Mouse (Mus musculus): ENCODE measurements around the gene Hist2h2aa1.
"Not testable (repeated sequence)": the region's sequence is repeated elsewhere in the genome, so short reads cannot be mapped to it uniquely, and the experiment has no call there.

Gene Hist2h2aa1

GRCm38 (mm10) chr3:96245003-96245886 is at the start of gene Hist2h2aa1:
Gene Hist2h2aa1 (plus strand): TSS chr3:96245497.
- DNase-seq, result peak; percentile 92

DNA sequence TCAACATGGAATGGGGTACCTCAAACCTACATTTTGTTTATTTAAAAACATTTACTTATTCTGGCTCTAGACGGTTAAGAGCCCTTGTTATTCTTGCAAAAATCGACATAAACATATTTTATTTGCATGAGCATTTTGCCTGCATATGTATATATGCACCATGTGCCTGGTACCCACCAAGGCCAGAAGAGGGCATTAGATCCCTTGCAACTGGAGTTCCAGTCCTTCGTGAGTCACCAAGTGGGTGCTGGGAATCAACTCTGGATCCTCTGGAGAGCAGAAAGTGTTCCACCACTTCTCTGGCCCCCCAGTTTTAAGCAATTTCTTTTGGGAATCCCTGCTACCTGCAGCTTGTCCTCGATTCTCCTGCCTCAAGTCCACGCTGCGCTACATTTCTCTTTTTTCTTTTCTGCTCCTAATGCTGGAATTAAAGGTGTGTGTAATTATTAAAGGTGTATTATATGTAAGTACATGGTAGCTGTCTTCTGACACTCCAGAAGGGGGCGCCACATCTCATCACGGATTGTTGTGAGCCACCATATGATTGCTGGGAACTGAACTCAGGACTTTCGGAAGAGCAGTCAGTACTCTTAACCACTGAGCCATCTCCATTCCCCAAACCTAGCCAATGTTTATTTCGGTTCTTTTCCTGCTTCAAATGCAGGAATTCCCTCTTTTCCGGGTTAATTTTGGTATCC is 49.5 kb upstream of the Hist2h2aa1 start:
- peak in 1 of 2 experiments; percentile 60 for DNase-seq

DNA sequence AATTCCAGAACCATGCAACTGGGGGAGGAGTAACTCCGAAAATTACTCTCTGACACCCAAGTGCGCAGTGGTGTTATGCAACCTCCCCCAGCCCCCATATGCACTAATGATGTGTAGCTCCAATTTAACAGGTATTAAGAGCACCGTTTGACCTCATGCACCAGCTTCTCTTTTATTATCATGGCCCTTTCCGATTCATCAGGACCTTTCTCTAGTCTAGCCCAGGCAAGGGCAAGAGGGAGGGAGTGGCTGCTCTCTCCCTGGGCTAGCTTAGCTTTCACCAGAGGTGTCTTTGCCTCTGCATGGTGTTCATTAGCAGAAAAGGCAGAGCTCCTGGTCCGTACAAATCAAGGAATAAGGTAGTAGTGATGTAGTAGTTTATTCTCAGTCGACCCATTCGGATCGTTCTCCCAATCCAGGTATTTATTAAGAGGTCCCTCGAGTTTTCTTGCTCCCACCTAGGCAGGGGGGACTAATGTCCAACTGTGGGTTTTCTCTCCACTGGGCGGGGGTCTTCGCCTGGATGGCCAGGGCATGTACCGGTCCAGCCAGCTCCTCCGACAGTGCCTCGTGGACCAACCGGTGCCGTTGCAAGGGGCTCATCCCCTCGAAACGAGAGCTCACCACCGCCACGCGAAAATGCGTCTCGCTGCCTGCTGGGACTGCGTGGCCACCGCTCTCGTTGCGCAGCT is 48.7 kb upstream of the Hist2h2aa1 start:
- DNase-seq, result no peak

DNA sequence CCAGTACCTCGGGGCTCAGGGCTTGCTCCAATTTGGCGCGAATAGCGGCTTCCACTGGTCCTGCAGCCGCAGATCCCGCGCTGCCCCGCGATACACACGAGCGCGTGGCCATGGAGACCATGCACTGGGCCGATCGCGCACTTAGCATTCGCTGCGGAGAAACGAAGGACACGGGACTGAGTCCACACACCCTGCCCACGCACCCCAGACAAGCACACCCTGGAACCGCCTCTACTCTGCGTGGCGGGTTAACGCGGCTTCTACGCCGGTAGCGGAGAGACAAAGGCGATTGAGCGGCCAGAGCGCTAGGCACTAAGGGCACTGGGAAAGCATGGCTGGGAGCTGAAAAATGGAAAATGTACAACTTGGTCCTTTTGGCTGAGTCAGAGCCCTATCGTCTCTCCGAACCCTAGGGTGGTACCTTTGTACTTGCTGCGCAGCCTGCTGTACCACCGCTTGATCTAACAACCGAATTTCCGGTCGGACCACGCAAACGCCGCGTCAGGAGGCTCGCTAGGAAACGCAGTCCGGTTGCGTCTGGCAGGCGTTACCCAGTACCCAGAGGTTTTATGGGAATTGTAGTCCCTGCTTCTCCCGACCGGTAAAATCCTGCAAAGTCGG is 48.1 kb upstream of the Hist2h2aa1 start:
- DNase-seq, result peak; percentile 91 to 93

DNA sequence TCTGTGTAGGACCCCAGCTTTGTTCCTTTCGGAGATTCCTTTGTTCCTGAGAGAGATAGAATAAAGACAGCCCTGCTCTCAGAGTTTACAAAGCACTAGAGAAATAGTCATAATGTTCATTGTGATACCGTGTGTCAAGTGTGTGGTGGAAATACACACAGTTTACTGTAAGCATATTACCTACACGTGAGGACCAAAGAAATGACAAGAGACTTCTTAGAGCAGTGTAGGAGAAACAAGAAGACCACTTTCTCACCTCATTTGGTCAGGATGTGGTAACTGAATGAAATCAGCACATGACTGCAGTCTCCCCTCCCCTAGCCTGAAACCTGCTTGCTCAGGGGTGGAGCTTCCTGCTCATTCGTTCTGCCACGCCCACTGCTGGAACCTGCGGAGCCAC is 47.1 kb upstream of the Hist2h2aa1 start:
- DNase-seq, result no peak

- DNase-seq, result not testable (repeated sequence)
Observed at GRCm38 (mm10) chr3:96198601-96199251, 46.6 kb upstream of the Hist2h2aa1 start.

GRCm38 (mm10) chr3:96199731-96200130 is 45.6 kb upstream of the Hist2h2aa1 start:
- DNase-seq, result no peak

- DNase-seq, result no peak
Observed at GRCm38 (mm10) chr3:96207819-96208218, 37.5 kb upstream of the Hist2h2aa1 start.

GRCm38 (mm10) chr3:96209242-96209641 is 36.1 kb upstream of the Hist2h2aa1 start:
- DNase-seq, result peak in 1 of 2 experiments; percentile 46

DNA sequence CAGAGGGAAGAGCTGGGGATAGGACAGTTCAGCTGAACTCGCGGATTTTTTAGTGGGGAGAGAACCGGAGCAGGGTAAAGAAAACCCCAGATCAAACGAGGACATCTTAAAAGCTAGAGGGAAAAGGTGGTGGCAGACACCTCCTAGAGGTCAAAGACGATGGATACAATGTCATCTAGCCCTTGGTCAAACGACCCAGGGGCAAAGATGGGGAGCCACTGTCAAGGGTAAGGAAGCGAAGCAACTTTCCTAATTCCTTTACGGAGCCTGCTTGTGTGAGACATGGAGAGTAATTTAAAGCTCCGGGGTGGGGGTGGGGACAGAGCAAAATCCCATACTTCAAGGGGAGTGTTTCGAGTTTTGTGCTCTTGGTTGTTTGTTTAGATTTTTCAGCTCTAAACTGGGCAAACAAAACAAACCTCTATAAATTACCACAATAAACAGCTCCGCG is 26.1 kb upstream of the Hist2h2aa1 start:
- DNase-seq, result peak; percentile 51 to 60

- peak; percentile 79 to 87 for DNase-seq
Observed at GRCm38 (mm10) chr3:96219661-96220130, 25.6 kb upstream of the Hist2h2aa1 start, which contains the start of the genes Bola1 and Hist2h2ab. Gene Bola1 (minus strand): TSS chr3:96219709. Gene Hist2h2ab (plus strand): TSS chr3:96219865.

DNA sequence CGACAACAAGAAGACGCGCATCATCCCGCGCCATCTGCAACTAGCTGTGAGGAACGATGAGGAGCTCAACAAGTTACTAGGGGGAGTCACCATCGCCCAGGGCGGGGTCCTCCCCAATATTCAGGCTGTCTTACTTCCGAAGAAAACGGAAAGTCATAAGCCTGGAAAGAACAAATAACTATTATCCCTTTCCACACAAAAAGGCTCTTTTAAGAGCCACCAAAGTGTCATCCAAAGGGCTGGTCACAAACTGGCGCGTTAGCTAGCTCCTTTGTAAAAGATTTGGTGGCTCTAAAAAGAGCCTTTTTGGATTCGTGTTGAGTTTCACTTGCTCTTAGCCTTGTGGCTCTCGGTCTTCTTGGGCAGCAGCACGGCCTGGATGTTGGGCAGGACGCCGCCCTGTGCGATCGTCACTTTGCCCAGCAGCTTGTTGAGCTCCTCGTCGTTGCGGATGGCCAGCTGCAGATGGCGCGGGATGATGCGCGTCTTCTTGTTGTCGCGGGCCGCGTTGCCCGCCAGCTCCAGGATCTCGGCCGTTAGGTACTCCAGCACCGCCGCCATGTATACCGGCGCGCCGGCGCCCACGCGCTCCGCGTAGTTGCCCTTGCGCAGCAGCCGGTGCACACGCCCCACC is 25.0 kb upstream of the Hist2h2aa1 start:
- peak in 1 of 2 experiments; percentile 83 for DNase-seq

DNA sequence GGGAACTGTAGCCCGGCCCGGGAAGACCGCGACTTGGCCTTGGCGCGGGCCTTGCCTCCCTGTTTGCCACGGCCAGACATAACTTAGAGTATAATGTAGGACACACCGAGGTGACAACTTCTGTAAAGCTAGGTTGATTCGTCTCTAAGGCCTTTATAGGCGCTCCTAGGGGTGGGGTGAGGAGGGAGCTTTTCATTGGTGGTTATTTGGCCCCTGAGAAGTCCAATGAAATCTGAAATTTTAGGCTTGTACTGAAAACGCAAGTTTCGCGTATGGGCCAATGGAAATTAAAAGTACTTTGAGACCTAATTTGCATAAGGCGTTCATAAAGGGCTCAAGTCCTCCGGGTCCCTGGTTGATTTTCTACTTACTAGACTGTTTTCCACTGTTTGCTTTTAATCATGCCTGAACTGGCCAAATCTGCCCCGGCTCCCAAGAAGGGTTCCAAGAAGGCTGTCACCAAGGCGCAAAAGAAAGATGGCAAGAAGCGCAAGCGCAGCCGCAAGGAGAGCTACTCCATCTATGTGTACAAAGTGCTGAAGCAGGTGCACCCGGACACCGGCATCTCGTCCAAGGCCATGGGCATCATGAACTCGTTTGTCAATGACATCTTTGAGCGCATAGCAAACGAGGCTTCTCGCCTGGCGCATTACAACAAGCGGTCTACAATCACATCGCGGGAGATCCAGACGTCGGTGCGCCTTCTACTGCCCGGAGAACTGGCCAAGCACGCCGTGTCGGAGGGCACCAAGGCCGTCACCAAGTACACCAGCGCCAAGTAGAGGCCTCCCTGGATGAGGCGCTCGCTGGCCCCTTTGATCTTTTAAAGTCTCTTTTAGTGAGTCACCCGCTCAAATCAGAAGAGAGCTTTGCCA is 24.3 kb upstream of the Hist2h2aa1 start, which contains the start of the genes Hist2h2ac and Hist2h2be:
Hist2h2ac (minus strand) TSS at position 116 of the 875 bp plus-strand sequence.
Hist2h2be (plus strand) TSS at position 355 of the 875 bp plus-strand sequence.
- peak; percentile 85 to 87 for DNase-seq

DNA sequence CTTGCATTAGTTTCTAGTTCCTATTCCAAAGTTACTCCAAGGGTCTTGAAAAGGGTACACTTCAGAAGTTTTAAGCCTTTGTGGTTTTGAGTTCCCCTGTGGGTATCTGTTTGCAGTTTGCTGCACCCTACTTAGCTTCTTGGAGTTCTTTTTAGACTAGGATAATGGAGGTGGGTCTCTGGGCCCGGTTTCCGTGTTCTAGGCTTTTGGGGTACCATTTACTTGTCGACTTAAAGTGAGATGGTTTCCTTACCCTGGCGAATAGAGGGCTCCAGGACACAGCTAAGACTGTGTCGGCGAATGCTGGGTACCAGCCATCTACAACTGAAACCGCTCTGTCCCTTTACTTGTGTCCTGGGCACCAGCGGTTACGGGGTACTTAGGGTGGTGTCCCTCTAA is 23.7 kb upstream of the Hist2h2aa1 start:
- DNase-seq, result peak; percentile 31 to 33

GRCm38 (mm10) chr3:96222774-96223173 is 22.5 kb upstream of the Hist2h2aa1 start:
- DNase-seq, result no peak

DNA sequence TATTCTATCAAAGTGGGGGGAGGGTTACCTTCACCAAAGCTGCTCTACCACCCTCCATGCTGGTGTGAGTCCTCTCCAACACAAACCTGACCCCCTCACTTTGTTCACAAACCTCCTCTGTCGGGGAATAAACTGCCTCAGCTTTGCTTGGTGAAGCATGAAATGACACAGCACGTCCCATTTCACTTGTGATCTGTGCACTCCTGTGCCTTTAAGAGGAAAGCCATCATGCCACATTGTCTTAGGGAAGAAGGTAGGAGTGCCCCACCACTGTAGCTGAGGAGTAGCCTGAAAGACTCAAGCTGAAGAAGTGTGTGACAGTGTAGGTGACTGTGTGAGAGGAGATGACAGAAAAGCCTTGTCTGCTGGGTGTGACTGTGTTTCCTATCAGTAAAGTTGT is 19.9 kb upstream of the Hist2h2aa1 start:
- DNase-seq, result no peak

GRCm38 (mm10) chr3:96226695-96227648 is 18.3 kb upstream of the Hist2h2aa1 start:
- DNase-seq, result no peak

GRCm38 (mm10) chr3:96228828-96229227 is 16.5 kb upstream of the Hist2h2aa1 start:
- no peak for DNase-seq

- no peak for DNase-seq
Observed at GRCm38 (mm10) chr3:96230404-96230803, 14.9 kb upstream of the Hist2h2aa1 start.

All from cerebellum, postnatal 25 days (tissue).